Mouse (Mus musculus): ENCODE measurements around the gene Sumo1. TPM values are rescaled to one million over a fixed set of nuclear protein-coding genes. Genes with fewer than 3 reads are reported as not detected.

The Sumo1 gene
- polyA plus RNA-seq, 1 experiment, result 28.5 TPM

GRCm38 (mm10) chr1:59579327-59579726 lies 91.3 kb downstream of the Sumo1 start:
- DNase-seq, result no peak
- no peak for TF ChIP-seq POLR2A (IDR thresholded peaks at IDR 0.05; ENCODE audit: low read depth, low read length)
- TF ChIP-seq CTCF (conservative IDR thresholded peaks at IDR 0.05; ENCODE audit: insufficient read depth, insufficient read length, low read depth, low read length), result no peak
- WGBS, result 69% methylated on average over 5 of the region's 5 CpGs
- H3K27ac ChIP-seq (ENCODE audit: insufficient read depth, low read depth, low read length), result no peak overlapping the region
- H3K4me1 ChIP-seq (ENCODE audit: control insufficient read depth, insufficient read depth, low read length), result no peaks in the 10 kb centered on the region
- H3K4me3 ChIP-seq (ENCODE audit: insufficient read depth, low read depth, low read length), result no peak overlapping the region
- no peaks in the 10 kb centered on the region for H3K36me3 ChIP-seq (ENCODE audit: control insufficient read depth, insufficient read depth, low read length)
- no peaks in the 10 kb centered on the region for H3K27me3 ChIP-seq (replicated peaks; ENCODE audit: control insufficient read depth, insufficient read depth, low read length)

GRCm38 (mm10) chr1:59578770-59579169 lies 91.9 kb downstream of the Sumo1 start:
- no peak for DNase-seq
- H3K36me3 ChIP-seq (ENCODE audit: control insufficient read depth, insufficient read depth, low read length), result no peaks in the 10 kb centered on the region
- no peak for TF ChIP-seq CTCF (conservative IDR thresholded peaks at IDR 0.05; ENCODE audit: insufficient read depth, insufficient read length, low read depth, low read length)
- no peak for TF ChIP-seq POLR2A (IDR thresholded peaks at IDR 0.05; ENCODE audit: low read depth, low read length)
- 73% methylated on average over 4 of the region's 4 CpGs for WGBS
- no peak overlapping the region for H3K4me3 ChIP-seq (ENCODE audit: insufficient read depth, low read depth, low read length)
- no peaks in the 10 kb centered on the region for H3K27me3 ChIP-seq (replicated peaks; ENCODE audit: control insufficient read depth, insufficient read depth, low read length)
- no peak overlapping the region for H3K27ac ChIP-seq (ENCODE audit: insufficient read depth, low read depth, low read length)
- H3K4me1 ChIP-seq (ENCODE audit: control insufficient read depth, insufficient read depth, low read length), result no peaks in the 10 kb centered on the region

DNA sequence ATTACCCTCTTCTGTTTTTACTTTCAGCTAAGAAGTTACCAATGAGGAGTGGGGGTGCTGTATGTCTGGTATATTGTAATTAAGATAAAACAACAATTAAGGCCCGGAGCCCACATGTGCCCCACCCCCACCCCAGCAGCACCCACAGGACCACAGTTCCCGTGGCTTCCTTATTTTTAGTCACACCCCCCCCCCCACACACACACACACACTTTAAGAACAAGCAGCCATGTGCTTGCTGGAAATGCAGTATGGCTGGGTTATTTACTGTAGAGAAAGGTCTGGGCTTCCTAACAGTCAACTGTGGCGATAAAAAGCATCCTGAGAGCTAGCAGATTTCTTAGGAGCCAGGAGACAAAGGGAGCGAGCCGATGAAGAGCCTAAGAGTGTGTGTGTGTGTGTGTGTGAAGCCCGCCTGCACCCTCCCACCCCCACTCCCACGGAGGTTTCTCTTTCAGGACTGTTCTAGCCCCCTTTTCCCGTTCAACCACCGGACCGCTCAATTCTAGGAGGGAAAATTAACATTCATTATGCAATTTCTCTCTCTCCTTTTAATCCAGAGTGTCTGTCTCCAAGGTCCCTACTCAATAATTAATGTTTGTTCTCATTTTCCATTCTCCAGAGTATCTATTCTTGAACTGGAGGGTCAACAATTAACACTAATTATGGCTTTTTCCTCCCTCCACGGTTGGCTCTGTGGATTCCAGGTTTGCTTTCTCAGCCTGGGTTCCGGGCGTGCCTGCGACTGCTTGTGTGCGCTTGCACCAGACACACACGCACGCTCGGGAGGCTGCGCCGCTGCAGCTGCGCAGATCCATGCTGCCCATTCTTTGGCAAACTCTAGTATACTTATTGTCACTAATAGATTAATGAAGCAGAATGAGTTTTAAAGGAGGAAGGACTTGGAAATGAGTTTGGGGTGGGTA lies 96.1 kb downstream of the Sumo1 start:
- DNase-seq, result no peak
- H3K27me3 ChIP-seq (replicated peaks; ENCODE audit: control insufficient read depth, insufficient read depth, low read length), result no peaks in the 10 kb centered on the region
- H3K36me3 ChIP-seq (ENCODE audit: control insufficient read depth, insufficient read depth, low read length), result no peaks in the 10 kb centered on the region
- WGBS, result 29% methylated on average over 21 of the region's 21 CpGs
- H3K27ac ChIP-seq (ENCODE audit: insufficient read depth, low read depth, low read length), result no peak overlapping the region
- no peak overlapping the region for H3K4me3 ChIP-seq (ENCODE audit: insufficient read depth, low read depth, low read length)
- H3K4me1 ChIP-seq (ENCODE audit: control insufficient read depth, insufficient read depth, low read length), result no peaks in the 10 kb centered on the region
- TF ChIP-seq CTCF (conservative IDR thresholded peaks at IDR 0.05; ENCODE audit: insufficient read depth, insufficient read length, low read depth, low read length) (no peak), POLR2A (IDR thresholded peaks at IDR 0.05; ENCODE audit: low read depth, low read length) (no peak)

- TF ChIP-seq POLR2A (IDR thresholded peaks at IDR 0.05; ENCODE audit: low read depth, low read length) (no peak), CTCF (conservative IDR thresholded peaks at IDR 0.05; ENCODE audit: insufficient read depth, insufficient read length, low read depth, low read length) (no peak)
- no peaks in the 10 kb centered on the region for H3K4me1 ChIP-seq (ENCODE audit: control insufficient read depth, insufficient read depth, low read length)
- H3K36me3 ChIP-seq (ENCODE audit: control insufficient read depth, insufficient read depth, low read length), result no peaks in the 10 kb centered on the region
- H3K4me3 ChIP-seq (ENCODE audit: insufficient read depth, low read depth, low read length), result no peak overlapping the region
- H3K27ac ChIP-seq (ENCODE audit: insufficient read depth, low read depth, low read length), result no peak overlapping the region
- no peak for DNase-seq
- 89% methylated on average over 3 of the region's 3 CpGs for WGBS
- no peaks in the 10 kb centered on the region for H3K27me3 ChIP-seq (replicated peaks; ENCODE audit: control insufficient read depth, insufficient read depth, low read length)
These were observed 96.8 kb downstream of the Sumo1 start for GRCm38 (mm10) chr1:59573843-59574242.

- Histone ChIP-seq H3K36me3 (ENCODE audit: control insufficient read depth, insufficient read depth, low read length) (no peaks in the 10 kb centered on the region), H3K27me3 (replicated peaks; ENCODE audit: control insufficient read depth, insufficient read depth, low read length) (no peaks in the 10 kb centered on the region), H3K4me1 (ENCODE audit: control insufficient read depth, insufficient read depth, low read length) (no peaks in the 10 kb centered on the region), H3K27ac (ENCODE audit: insufficient read depth, low read depth, low read length) (no peak overlapping the region), H3K4me3 (ENCODE audit: insufficient read depth, low read depth, low read length) (no peak overlapping the region)
- WGBS, result 78% methylated on average over 3 of the region's 3 CpGs
- TF ChIP-seq POLR2A (IDR thresholded peaks at IDR 0.05; ENCODE audit: low read depth, low read length) (no peak), CTCF (conservative IDR thresholded peaks at IDR 0.05; ENCODE audit: insufficient read depth, insufficient read length, low read depth, low read length) (no peak)
- DNase-seq, result no peak
These were observed 99.1 kb downstream of the Sumo1 start for GRCm38 (mm10) chr1:59571502-59571901.

DNA sequence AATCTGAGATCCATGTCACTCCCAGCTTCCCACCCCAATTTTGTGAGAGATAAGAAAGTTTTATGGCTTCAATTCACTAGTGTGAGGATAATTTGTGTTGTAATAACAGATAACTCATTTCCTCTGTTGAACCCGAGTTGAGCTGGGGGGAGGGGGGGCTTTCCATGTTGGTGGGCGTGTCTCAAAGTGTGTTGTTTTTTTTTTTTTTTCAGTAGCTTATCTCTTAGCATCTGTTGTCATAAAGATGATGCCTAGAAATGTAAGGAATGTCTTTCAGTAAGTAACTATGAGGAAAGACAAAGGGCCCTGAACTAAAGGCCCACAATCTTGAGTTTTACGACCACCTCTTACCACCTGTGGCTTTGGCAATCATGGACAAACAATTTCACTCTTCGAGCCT lies 99.9 kb downstream of the Sumo1 start:
- TF ChIP-seq POLR2A (IDR thresholded peaks at IDR 0.05; ENCODE audit: low read depth, low read length) (no peak), CTCF (conservative IDR thresholded peaks at IDR 0.05; ENCODE audit: insufficient read depth, insufficient read length, low read depth, low read length) (no peak)
- H3K4me1 ChIP-seq (ENCODE audit: control insufficient read depth, insufficient read depth, low read length), result no peaks in the 10 kb centered on the region
- DNase-seq, result no peak
- no peak overlapping the region for H3K4me3 ChIP-seq (ENCODE audit: insufficient read depth, low read depth, low read length)
- no peak overlapping the region for H3K27ac ChIP-seq (ENCODE audit: insufficient read depth, low read depth, low read length)
- no peaks in the 10 kb centered on the region for H3K36me3 ChIP-seq (ENCODE audit: control insufficient read depth, insufficient read depth, low read length)
- H3K27me3 ChIP-seq (replicated peaks; ENCODE audit: control insufficient read depth, insufficient read depth, low read length), result no peaks in the 10 kb centered on the region
- 57% methylated on average over 4 of the region's 4 CpGs for WGBS

DNA sequence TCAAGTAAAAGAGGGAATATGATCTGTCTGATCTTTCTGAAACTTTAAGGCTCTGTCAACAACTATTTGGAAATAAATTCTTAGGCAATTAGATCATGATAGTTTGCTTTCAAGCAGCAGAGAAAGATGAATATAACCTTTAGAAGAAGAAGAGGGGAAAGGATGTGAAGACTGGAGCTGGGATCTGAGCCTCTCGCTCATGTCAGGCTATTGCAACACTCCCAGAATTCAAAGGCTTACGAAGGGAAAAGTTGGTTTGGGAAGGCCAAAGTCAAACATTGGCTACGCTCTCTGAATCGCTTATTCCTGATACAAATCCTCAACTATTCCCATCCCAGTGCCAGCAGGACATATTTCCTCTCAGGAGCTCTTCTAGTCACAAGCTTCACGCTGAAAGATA lies 101.3 kb downstream of the Sumo1 start:
- no peak for DNase-seq
- H3K36me3 ChIP-seq (ENCODE audit: control insufficient read depth, insufficient read depth, low read length), result no peaks in the 10 kb centered on the region

More for the DNA sequence above, 101.3 kb downstream of the Sumo1 start:
- no peaks in the 10 kb centered on the region for H3K27me3 ChIP-seq (replicated peaks; ENCODE audit: control insufficient read depth, insufficient read depth, low read length)
- no peak overlapping the region for H3K27ac ChIP-seq (ENCODE audit: insufficient read depth, low read depth, low read length)
- WGBS, result 94% methylated on average over 5 of the region's 5 CpGs
- H3K4me1 ChIP-seq (ENCODE audit: control insufficient read depth, insufficient read depth, low read length), result no peaks in the 10 kb centered on the region
- no peak for TF ChIP-seq POLR2A (IDR thresholded peaks at IDR 0.05; ENCODE audit: low read depth, low read length)
- TF ChIP-seq CTCF (conservative IDR thresholded peaks at IDR 0.05; ENCODE audit: insufficient read depth, insufficient read length, low read depth, low read length), result no peak
- H3K4me3 ChIP-seq (ENCODE audit: insufficient read depth, low read depth, low read length), result no peak overlapping the region
